Mouse (Mus musculus) embryonic stem cell, embryonic (primary cell): ENCODE data around the gene Rpl37.

ENCODE experiments used
- CTCF ChIA-PET, 4 experiments: fragments of 300-600 bp in 2 of 4; fragments of 350-600 bp in 2 of 4; sonication (Branson Sonifier 250); formaldehyde crosslinking; loops; one replicate each; lab custom pipeline; 2022; ENCODE audit warnings: inconsistent platforms in 2 of 4; lab: Charles Lee
- POLR2A ChIA-PET, 4 experiments: fragments of 300-600 bp in 2 of 4; fragments of 350-600 bp in 2 of 4; sonication (Branson Sonifier 250); formaldehyde crosslinking; loops; one replicate each; lab custom pipeline; 2022; ENCODE audit warnings: antibody characterized with exemption in 4 of 4, inconsistent platforms in 1 of 4; lab: Charles Lee

The Rpl37 gene

DNA sequence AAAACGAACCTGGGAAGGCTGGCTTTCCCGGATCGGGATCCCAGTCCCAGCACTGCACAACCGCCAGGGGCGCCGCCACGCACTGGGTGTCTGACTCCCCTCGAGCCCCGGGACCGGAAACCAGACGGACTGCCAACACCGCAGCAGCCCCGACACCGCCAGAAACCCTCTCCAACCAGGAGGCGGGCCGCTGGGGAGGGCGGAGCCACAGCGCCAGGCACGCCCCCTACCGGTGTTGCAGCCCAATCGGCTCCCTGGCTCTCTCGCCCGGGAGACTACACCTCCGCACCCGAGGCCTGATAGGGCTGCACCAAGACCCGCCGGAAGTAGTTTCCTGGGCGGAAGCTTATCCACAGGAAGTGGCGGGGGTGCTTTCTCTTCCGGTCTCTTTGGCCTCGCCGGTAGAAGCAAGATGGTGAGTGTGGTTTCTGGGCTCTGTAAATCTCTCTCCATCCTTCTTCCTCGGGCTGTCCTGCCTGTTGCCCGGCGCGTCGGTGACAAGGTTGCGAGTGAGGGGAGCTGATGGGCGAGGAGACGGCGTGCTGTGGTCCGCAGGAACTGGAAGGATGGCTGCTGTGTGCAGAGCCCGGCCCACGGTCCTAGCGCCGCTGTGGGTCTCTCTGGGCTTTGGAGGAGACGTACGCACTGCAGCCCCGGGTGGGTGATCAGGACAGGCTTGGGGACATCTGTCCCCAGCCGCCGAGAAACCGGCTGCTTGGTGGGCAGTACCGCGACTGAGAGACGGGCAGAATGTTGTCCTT is at the start of gene Rpl37:
TSS of gene Rpl37 (plus strand) at position 376 of the 761 bp plus-strand sequence.
- ChIA-PET CTCF (interaction anchor here in 3 of 4 experiments (0.6 to 1.5 kb wide), 7 partner anchors 9 to 26 kb away, joined by 3 to 6 read pairs (median 4); no protein-coding TSS in a partner anchor), POLR2A (interaction anchor here (0.6 to 3.2 kb wide), 55 partner anchors 8 to 1122 kb away, joined by 3 to 27 read pairs (median 5); partner anchors contain the start of genes Card6 (in 3 of the 4), AW549877 (in 2 of the 4), Prkaa1 (in 2 of the 4) and Ttc33 (in 2 of the 4))

DNA sequence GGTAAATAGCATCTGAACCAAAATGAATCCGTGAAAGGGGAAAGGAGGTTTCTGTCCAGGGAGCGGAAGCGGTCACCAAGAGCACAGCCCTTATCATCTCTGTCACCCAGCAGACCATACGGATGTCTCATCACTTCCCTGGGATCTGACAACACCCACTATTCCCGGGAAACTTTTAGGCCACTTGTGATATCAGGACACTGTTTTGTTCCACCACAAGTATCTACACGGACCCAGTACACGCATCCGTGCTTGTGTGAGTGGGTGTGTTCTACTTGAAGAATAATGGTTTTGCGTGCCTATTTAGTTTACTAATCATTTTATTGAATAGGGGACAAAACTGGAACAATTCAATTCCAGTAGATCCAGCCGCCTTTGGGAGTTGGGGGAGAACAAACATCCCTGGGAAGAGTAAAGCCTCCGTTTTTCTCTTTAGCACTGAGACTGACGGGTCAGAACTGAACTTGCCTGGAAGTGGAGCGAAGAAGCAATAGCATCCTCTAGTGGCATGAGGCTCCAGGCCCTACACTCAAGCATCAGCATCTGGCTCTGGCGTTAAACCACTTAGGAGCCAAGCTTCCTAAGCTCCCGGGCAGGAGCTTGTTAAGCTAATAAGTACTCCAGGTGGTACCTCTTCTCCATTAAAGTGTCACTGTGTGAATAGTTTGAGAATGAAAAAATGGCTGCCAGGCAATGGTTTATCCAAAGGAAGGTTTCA is 47.5 kb upstream of the Rpl37 start:
- ChIA-PET CTCF (interaction anchor here in 2 of 4 experiments (0.6 to 1.0 kb wide), 3 partner anchors 29 to 174 kb away, joined by 3 to 4 read pairs (median 3); no protein-coding TSS in a partner anchor), POLR2A (no interaction called here)

DNA sequence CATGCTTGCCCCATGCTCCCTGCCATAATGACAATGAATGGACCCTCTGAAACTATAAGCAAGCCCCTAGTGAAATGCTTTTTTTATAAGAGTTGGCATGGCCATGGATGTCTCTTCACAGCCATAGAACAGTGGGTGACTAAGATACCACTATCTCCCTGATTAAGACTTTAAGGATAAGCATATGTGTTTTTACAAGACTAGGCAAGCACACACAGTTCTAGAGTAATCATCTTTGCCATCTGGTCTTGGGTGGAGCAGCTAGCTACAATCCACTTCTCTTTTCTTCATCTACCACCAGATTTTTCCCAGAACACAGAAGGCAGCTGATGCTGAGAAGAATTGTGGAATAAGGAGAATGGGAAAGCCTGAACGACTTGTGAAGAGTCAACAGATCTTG is 35.2 kb upstream of the Rpl37 start:
- POLR2A ChIA-PET = no interaction called here
- CTCF ChIA-PET = no interaction called here

DNA sequence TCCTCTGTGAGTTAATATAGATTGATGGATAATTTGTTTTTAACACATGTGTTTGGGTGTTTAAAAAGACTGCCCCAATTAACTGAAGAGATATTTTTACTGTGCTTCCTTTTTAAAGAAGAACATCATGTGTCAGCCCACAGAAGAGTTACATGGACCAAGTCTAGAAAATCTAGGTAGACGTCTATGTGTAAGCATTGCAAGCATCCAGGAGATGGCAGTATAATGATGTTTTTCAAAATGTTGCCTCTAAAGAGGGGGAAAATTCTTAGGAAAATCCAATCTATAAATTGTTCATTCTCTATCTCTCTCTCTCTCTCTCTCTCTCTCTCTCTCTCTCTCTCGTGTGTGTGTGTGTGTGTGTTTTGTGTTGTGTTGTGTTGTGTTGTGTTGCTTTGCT is 30.3 kb upstream of the Rpl37 start:
- POLR2A ChIA-PET = no interaction called here
- CTCF ChIA-PET = interaction anchor here in 1 of 4 experiments (0.6 kb wide), 1 partner anchor 1123 kb away, joined by 4 read pairs; no protein-coding TSS in a partner anchor

DNA sequence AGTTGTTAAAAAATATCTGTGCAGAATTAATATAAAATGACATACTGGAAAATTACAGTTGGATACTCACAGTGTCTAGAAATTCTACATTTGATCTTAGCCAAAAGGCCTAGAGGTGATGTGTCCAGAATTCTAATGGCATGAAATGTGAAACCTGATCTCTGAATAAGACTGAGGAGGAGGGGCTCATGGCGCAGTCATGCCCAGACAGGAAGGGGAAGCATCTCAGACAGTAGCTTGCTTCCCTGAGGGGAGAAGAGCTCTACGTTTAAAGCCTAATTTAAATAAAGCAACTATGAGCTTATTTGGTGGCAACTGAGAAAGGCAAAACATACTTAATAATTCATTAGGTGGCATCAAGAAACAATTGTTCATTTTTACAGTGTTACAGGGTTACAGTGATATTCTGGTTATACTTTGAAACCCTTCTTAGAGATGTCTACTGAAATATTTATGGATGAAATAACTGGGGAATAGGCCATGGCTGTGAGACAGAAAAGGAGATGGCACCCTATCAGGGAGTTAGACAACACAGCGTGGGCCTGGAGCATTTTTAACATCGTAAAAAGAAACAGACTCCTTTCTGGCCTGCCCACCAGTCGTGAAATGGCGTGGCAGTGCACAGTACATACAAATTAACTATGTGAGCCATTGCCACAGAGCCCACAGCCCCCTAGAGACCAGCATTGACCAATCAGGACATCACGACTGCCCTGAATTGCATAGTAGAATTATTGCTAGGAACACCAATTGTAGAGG is 27.4 kb upstream of the Rpl37 start:
- POLR2A ChIA-PET = no interaction called here
- CTCF ChIA-PET = no interaction called here

DNA sequence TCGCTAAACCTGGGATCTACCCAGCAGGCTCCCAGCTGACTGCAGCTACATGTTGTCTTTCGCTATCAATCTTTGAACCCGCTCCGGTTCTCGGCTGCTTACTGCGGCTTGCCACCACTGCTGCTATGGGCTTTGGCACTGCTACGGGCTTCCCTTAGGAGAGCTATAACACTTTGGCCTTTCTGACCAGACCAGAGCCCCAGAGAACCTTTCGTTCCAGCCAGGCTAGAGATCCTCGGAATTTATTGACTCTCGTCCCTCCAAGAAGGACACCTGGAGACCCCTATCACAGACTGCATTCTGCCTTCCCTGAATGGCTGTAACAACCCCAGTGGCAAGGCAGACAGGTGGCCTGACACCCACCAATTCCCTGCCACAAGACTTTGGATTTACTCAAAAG is 26.3 kb upstream of the Rpl37 start:
- ChIA-PET POLR2A (no interaction called here), CTCF (no interaction called here)

DNA sequence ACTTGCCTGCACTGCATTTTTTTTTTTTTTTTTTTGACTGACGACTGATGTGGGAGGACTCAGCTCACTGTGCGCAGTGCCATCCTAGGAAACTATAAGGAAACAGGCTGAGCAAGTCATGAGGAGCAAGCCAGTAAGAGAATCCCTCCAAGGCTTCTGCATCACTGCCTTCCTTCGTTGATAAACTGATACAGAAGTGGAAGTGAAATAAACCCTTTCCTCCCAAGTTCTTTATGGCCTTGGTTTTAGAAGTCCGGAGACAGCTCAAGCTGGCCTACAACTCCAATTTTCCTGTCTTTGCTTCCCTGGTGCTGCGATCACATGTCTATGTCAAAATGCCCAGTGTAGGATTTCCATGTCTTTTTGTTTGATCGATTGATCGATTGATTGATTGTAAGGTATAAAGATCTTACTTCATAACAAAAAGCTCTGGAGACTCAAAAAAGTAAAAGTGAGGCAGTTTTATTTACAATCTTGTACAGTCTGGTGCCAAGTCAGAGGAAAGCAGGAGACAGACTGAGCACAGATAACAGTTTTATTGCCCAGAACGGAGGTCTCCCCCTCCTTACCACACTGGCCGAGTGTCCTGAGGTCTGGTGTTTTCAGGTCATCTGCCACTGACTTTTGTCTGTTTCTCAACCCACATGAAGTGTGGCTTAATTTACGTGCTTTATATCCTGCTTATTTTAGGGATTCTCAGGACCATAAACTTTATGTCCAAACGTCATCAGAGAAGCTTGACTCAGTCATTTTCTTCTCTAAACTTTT is 20.7 kb upstream of the Rpl37 start:
- POLR2A ChIA-PET = interaction anchor here in 2 of 4 experiments (0.6 to 1.4 kb wide), 2 partner anchors 20 to 370 kb away, joined by 3 to 6 read pairs; partner anchors contain the start of gene Rpl37 (in 1 of the 2)
- CTCF ChIA-PET = interaction anchor here in 3 of 4 experiments (0.6 to 0.9 kb wide), 3 partner anchors 11 to 141 kb away, joined by 3 to 4 read pairs (median 3); no protein-coding TSS in a partner anchor

DNA sequence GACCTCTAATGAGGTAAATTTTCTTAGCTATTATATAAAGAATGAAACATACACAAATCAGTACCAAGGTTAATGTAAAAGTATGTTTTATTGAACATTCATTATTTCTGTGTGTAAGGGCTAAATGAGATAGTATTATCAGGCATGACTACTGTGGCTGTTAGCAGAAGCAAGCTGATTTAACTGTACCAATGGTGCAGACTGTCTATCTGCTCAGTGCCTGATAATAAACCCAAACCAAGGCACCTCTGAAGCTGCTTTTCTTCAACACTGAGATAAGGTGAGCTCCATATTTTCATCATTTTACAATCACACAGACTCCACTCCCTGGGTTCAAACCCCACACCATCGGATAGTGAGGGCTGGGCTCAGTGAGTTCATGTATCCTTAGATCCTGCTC is 19.1 kb upstream of the Rpl37 start:
- CTCF ChIA-PET = interaction anchor here in 3 of 4 experiments (0.5 to 1.5 kb wide), 4 partner anchors 9 to 28 kb away, joined by 3 to 4 read pairs (median 4); no protein-coding TSS in a partner anchor
- POLR2A ChIA-PET = interaction anchor here in 2 of 4 experiments (0.6 to 1.4 kb wide), 8 partner anchors 12 to 964 kb away, joined by 3 to 4 read pairs (median 4); no protein-coding TSS in a partner anchor

DNA sequence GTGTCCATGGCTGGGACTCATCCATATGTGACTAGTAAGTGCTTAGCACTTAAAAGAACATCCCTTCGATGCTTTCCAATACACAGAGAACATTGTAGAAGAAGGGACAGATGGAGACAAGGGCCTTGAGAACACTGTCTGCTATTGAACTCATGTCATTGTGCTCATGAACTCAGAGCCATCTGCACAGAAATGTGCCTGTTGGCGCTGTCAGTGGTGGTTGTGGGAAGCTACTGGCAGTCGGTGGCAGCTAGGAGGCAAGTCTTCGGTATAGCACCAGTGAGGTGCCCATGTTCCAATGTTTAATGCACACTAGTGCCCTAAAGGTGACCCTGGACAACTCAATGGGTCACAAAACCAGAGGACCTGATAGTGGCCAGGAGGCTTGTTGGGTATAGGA is 14.1 kb upstream of the Rpl37 start:
- CTCF ChIA-PET = no interaction called here

DNA sequence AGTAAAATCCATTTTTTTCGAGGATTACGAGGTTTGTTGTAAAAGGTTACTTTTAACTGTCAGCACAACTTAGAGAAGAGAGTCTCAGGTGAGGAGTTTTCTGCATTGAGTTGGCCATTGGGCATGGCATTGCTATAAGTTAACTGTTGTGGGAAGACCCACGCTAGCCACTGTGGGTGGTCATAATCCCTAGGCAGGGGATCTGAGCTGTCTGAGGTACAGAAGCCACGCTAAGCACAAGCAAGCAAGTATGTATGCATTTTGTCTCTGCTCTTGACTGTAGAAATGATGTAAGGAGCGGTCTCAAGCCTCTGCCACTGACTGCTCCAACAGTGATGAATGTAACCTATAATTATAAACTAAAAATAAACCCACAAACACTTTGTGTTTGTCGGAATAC is 10.6 kb upstream of the Rpl37 start:
- CTCF ChIA-PET = interaction anchor here (0.5 to 1.1 kb wide), 11 partner anchors 9 to 1527 kb away, joined by 3 to 6 read pairs (median 3); partner anchors contain the start of gene Rpl37 (in 2 of the 4)
- POLR2A ChIA-PET = interaction anchor here in 3 of 4 experiments (0.8 to 2.9 kb wide), 10 partner anchors 9 to 83 kb away, joined by 3 to 22 read pairs (median 6); partner anchors contain the start of genes Rpl37 (in 3 of the 3) and Ttc33 (in 1 of the 3)

More for the DNA sequence above, 14.1 kb upstream of the Rpl37 start:
- POLR2A ChIA-PET = interaction anchor here in 1 of 4 experiments (1.5 kb wide), 2 partner anchors 14 to 17 kb away, joined by 3 to 4 read pairs; partner anchors contain the start of gene Rpl37

DNA sequence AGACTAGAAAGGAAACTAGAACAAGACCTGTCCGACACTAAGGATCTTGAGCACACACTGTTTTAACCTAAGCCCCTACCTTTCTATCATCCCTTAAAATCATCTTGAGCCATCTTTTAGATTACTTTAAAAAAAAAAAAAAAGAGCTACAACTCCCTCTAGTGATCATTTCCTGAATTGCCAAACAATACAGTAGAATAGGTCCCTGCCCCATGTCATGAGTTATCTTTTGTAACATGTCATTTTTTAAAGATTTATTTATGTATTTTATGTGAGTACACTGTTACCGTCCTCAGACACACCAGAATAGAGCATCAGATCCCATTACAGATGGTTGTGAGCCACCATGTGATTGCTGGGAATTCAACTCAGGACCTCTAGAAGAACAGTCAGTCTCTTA is 10.2 kb upstream of the Rpl37 start:
- ChIA-PET CTCF (interaction anchor here (0.5 to 1.1 kb wide), 29 partner anchors 8 to 1874 kb away, joined by 3 to 9 read pairs (median 3); partner anchors contain the start of gene Rpl37 (in 2 of the 4)), POLR2A (interaction anchor here in 3 of 4 experiments (0.6 to 2.9 kb wide), 14 partner anchors 8 to 965 kb away, joined by 3 to 22 read pairs (median 4); partner anchors contain the start of genes Rpl37 (in 3 of the 3) and Ttc33 (in 1 of the 3))

DNA sequence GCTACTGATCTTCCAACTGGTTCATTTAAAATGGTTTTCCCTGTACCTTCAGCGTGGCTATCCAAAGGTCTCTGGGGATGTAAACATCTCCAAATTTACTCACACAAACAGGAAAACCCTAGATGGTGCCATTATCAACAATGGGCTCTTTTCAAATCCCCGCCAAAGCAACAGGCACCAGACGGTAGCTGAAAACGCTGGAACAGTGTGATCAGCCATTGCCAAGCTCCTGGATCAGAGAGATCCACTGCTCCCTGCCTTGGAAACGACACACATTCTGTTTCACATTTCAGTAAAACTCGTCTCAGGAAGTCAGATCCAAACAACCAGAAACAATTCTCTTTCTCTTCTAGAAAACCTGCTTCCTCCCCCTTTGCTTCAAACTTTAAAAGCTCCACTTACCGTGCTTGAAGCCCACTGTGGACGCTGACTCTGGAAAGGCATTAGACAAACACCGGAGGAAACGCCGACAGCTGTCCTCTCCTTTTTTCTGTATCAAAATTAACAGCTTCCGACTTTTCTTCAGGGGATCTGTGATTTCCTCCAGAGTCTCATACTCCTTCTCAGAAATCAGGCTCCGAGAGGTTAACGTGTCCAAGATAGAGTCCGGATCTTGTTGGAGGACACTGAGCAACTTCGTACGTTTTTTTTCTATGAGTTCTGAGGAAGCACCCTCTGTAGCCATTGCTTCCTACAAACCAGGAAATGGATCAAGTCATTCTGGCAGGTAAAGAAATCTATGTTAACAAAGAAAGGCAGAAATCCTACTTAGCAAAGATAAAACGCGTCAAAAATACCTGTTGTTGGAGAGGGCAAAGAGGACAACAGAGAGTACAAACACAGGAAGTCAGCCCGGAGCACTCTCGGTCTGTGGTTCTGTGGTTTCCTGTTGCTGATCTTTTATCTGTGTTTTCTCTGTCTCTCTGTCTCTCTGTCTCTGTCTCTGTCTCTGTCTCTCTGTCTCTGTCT is 8.5 kb upstream of the Rpl37 start, which contains the start of gene Card6:
TSS of gene Card6 (minus strand) at position 854 of the 969 bp plus-strand sequence.
- POLR2A ChIA-PET = interaction anchor here (0.5 to 2.9 kb wide), 15 partner anchors 8 to 1563 kb away, joined by 3 to 22 read pairs (median 4); partner anchors contain the start of genes Rpl37 (in 3 of the 4) and Ptger4 (in 1 of the 4)
- CTCF ChIA-PET = interaction anchor here in 2 of 4 experiments (0.6 to 1.1 kb wide), 5 partner anchors 8 to 1101 kb away, joined by 3 to 4 read pairs (median 3); partner anchors contain the start of gene Rpl37 (in 1 of the 2)

DNA sequence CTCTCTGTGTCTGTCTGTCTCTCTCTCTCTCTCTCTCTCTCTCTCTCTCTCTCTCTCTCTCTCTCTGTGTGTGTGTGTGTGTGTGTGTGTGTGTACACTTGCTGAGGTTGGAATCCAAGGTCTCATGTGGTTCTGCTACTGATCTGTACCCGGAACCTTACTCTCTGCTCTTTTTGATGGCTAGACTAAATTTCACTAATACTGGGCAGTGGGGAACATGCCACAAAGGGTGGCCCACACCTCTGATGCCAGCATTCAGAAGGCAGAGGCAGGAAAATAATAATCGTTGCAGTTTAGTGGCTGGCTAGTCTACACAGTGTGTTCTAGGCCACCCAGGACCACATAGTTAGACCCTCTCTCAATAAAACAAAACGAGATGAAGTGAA is 7.8 kb upstream of the Rpl37 start:
- ChIA-PET CTCF (no interaction called here), POLR2A (interaction anchor here in 2 of 4 experiments (1.1 to 2.7 kb wide), 5 partner anchors 8 to 11 kb away, joined by 4 to 22 read pairs (median 17); partner anchors contain the start of gene Rpl37 (in 2 of the 2))

DNA sequence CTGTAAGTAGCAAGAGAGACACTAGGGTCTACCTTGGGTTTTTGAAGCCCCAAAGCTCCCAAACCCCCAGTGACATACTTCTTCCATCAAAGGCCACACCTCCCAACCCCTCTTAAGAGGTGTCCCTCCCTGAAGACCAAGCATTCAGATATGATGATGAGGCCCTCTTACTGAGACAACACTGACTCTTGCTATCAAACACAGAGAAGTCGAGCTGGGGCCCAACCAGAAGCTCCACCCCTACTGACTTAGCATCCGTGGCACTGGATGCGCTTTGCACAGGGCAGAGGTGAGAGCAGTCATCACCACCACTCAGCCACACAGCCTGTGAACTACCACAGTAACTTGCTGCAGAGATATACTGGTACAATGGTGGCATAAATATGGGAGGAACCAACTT is 3.8 kb upstream of the Rpl37 start:
- POLR2A ChIA-PET = interaction anchor here in 2 of 4 experiments (0.6 to 1.4 kb wide), 6 partner anchors 9 to 21 kb away, joined by 3 to 5 read pairs (median 4); no protein-coding TSS in a partner anchor
- CTCF ChIA-PET = no interaction called here

DNA sequence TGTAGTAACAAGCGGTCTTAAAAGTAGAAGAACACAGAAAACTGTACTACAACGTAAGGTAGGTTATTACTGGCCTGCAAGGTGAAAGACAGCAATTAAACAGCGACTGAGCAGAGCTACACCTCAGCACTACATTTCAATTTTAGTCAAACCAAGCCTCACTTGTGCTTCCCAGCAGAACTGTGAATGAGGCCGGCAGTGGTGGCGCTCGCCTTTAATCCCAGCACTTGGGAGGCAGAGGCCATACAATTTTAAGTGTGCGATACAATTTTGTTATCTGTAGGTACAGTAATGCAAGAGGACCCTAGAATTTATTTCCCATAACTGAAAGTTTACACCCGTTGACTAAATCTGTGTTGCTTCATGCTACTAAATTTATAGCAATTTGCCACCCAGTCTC is 1.3 kb upstream of the Rpl37 start:
- POLR2A ChIA-PET = interaction anchor here in 3 of 4 experiments (0.6 to 3.2 kb wide), 16 partner anchors 9 to 1120 kb away, joined by 3 to 27 read pairs (median 6); partner anchors contain the start of gene Ttc33 (in 2 of the 3)

More for the DNA sequence above, 1.3 kb upstream of the Rpl37 start:
- CTCF ChIA-PET = interaction anchor here in 2 of 4 experiments (0.6 to 1.4 kb wide), 2 partner anchors 9 to 1127 kb away, joined by 3 to 5 read pairs; no protein-coding TSS in a partner anchor
